Mouse (Mus musculus): ENCODE data around the gene Mtmr12. TPM values are rescaled to one million over a fixed set of nuclear protein-coding genes. Genes with fewer than 3 reads are reported as not detected.

Gene Mtmr12
- polyA plus RNA-seq, 1 experiment from 2014 or later = 20.7 TPM

- Histone ChIP-seq H3K27ac (no peak overlapping the region), H3K27me3 (no peaks in the 10 kb centered on the region), H3K36me3 (peaks cover 77% of the 10 kb centered on the region), H3K4me1 (replicated peaks) (peaks cover 9% of the 10 kb centered on the region; the same call in 1 of the 2 replicates), H3K9ac (replicated peaks) (no peak overlapping the region), H3K9me3 (no peaks in the 10 kb centered on the region), H3K4me3 (replicated peaks) (no peak overlapping the region), H3K4me2 (no peak overlapping the region)
- WGBS = 88% methylated on average over 4 of the region's 4 CpGs
- no peak for ATAC-seq (ENCODE audit: insufficient number of reproducible peaks, insufficient read depth, low FRiP score, low TSS enrichment, low read depth)
Observed at GRCm38 (mm10) chr15:12237539-12237938, 32.7 kb downstream of the Mtmr12 start.

GRCm38 (mm10) chr15:12238337-12238736 is 33.5 kb downstream of the Mtmr12 start:
- 0 out of 2 replicates have a peak, but pooled peaks cover 3% of the 10 kb centered on the region for H3K4me1 ChIP-seq (replicated peaks)
- H3K9ac ChIP-seq (replicated peaks) = no peak overlapping the region
- H3K4me3 ChIP-seq (replicated peaks) = no peak overlapping the region
- H3K27me3 ChIP-seq = no peaks in the 10 kb centered on the region
- no peak for ATAC-seq (ENCODE audit: insufficient number of reproducible peaks, insufficient read depth, low FRiP score, low TSS enrichment, low read depth)
- H3K4me2 ChIP-seq = no peak overlapping the region
- H3K27ac ChIP-seq = no peak overlapping the region
- no peaks in the 10 kb centered on the region for H3K9me3 ChIP-seq
- H3K36me3 ChIP-seq = peaks cover 77% of the 10 kb centered on the region
- 86% methylated on average over 6 of the region's 6 CpGs for WGBS

- Histone ChIP-seq H3K27me3 (no peaks in the 10 kb centered on the region), H3K4me2 (no peak overlapping the region), H3K4me1 (replicated peaks) (no peaks in the 10 kb centered on the region), H3K36me3 (peaks cover 80% of the 10 kb centered on the region), H3K4me3 (replicated peaks) (no peak overlapping the region), H3K9me3 (no peaks in the 10 kb centered on the region), H3K27ac (no peak overlapping the region), H3K9ac (replicated peaks) (no peak overlapping the region)
- 91% methylated on average over 3 of the region's 3 CpGs for WGBS
- no peak for ATAC-seq (ENCODE audit: insufficient number of reproducible peaks, insufficient read depth, low FRiP score, low TSS enrichment, low read depth)
Observed at GRCm38 (mm10) chr15:12240705-12241328, 36.0 kb downstream of the Mtmr12 start.

GRCm38 (mm10) chr15:12243792-12244191 is 39.0 kb downstream of the Mtmr12 start:
- H3K4me1 ChIP-seq (replicated peaks) = no peaks in the 10 kb centered on the region
- no peak overlapping the region for H3K27ac ChIP-seq
- no peak overlapping the region for H3K4me3 ChIP-seq (replicated peaks)
- peaks cover 68% of the 10 kb centered on the region for H3K36me3 ChIP-seq
- no peak overlapping the region for H3K9ac ChIP-seq (replicated peaks)
- H3K27me3 ChIP-seq = no peaks in the 10 kb centered on the region
- H3K4me2 ChIP-seq = no peak overlapping the region
- no peaks in the 10 kb centered on the region for H3K9me3 ChIP-seq
- ATAC-seq (ENCODE audit: insufficient number of reproducible peaks, insufficient read depth, low FRiP score, low TSS enrichment, low read depth) = no peak
- 76% methylated on average over 3 of the region's 3 CpGs for WGBS

GRCm38 (mm10) chr15:12245580-12246359 is 40.9 kb downstream of the Mtmr12 start:
- Histone ChIP-seq H3K36me3 (peaks cover 57% of the 10 kb centered on the region), H3K9me3 (no peaks in the 10 kb centered on the region), H3K4me1 (replicated peaks) (no peaks in the 10 kb centered on the region), H3K27me3 (no peaks in the 10 kb centered on the region), H3K9ac (replicated peaks) (no peak overlapping the region), H3K4me2 (no peak overlapping the region), H3K27ac (no peak overlapping the region), H3K4me3 (replicated peaks) (no peak overlapping the region)
- no peak for ATAC-seq (ENCODE audit: insufficient number of reproducible peaks, insufficient read depth, low FRiP score, low TSS enrichment, low read depth)
- 77% methylated on average over 6 of the region's 6 CpGs for WGBS

- H3K4me1 ChIP-seq (replicated peaks) = no peaks in the 10 kb centered on the region
- H3K4me2 ChIP-seq = no peak overlapping the region
- H3K4me3 ChIP-seq (replicated peaks) = no peak overlapping the region
- no peak overlapping the region for H3K9ac ChIP-seq (replicated peaks)
- H3K27me3 ChIP-seq = no peaks in the 10 kb centered on the region
- no peaks in the 10 kb centered on the region for H3K9me3 ChIP-seq
- H3K27ac ChIP-seq = no peak overlapping the region
- 76% methylated on average over 11 of the region's 11 CpGs for WGBS
- ATAC-seq (ENCODE audit: insufficient number of reproducible peaks, insufficient read depth, low FRiP score, low TSS enrichment, low read depth) = no peak
- H3K36me3 ChIP-seq = peaks cover 65% of the 10 kb centered on the region
Observed at GRCm38 (mm10) chr15:12246360-12247158, 41.7 kb downstream of the Mtmr12 start.

- H3K27ac ChIP-seq = no peak overlapping the region
- no peak overlapping the region for H3K4me3 ChIP-seq (replicated peaks)
- H3K4me1 ChIP-seq (replicated peaks) = no peaks in the 10 kb centered on the region
- ATAC-seq (ENCODE audit: insufficient number of reproducible peaks, insufficient read depth, low FRiP score, low TSS enrichment, low read depth) = no peak
- WGBS = 80% methylated on average over 4 of the region's 4 CpGs
- H3K9ac ChIP-seq (replicated peaks) = no peak overlapping the region
- H3K9me3 ChIP-seq = no peaks in the 10 kb centered on the region
- H3K4me2 ChIP-seq = no peak overlapping the region
- H3K27me3 ChIP-seq = no peaks in the 10 kb centered on the region
- H3K36me3 ChIP-seq = peaks cover 71% of the 10 kb centered on the region
Observed at GRCm38 (mm10) chr15:12247159-12247603, 42.4 kb downstream of the Mtmr12 start.

GRCm38 (mm10) chr15:12248279-12248678 is 43.5 kb downstream of the Mtmr12 start:
- 63% methylated on average over 4 of the region's 4 CpGs for WGBS

GRCm38 (mm10) chr15:12250350-12250749 is 45.5 kb downstream of the Mtmr12 start:
- no peak overlapping the region for H3K4me3 ChIP-seq (replicated peaks)
- no peak overlapping the region for H3K4me2 ChIP-seq
- H3K9ac ChIP-seq (replicated peaks) = no peak overlapping the region
- WGBS = 76% methylated on average over 5 of the region's 5 CpGs
- no peak overlapping the region for H3K27ac ChIP-seq
- H3K4me1 ChIP-seq (replicated peaks) = no peaks in the 10 kb centered on the region
- peaks cover 64% of the 10 kb centered on the region for H3K36me3 ChIP-seq
- ATAC-seq (ENCODE audit: insufficient number of reproducible peaks, insufficient read depth, low FRiP score, low TSS enrichment, low read depth) = no peak
- no peaks in the 10 kb centered on the region for H3K9me3 ChIP-seq
- H3K27me3 ChIP-seq = no peaks in the 10 kb centered on the region

More at GRCm38 (mm10) chr15:12248279-12248678, 43.5 kb downstream of the Mtmr12 start:
- Histone ChIP-seq H3K27me3 (no peaks in the 10 kb centered on the region), H3K9ac (replicated peaks) (no peak overlapping the region), H3K9me3 (no peaks in the 10 kb centered on the region), H3K4me3 (replicated peaks) (no peak overlapping the region), H3K4me1 (replicated peaks) (no peaks in the 10 kb centered on the region), H3K27ac (no peak overlapping the region), H3K4me2 (no peak overlapping the region), H3K36me3 (peaks cover 69% of the 10 kb centered on the region)
- no peak for ATAC-seq (ENCODE audit: insufficient number of reproducible peaks, insufficient read depth, low FRiP score, low TSS enrichment, low read depth)

- H3K9ac ChIP-seq (replicated peaks) = no peak overlapping the region
- H3K27me3 ChIP-seq = no peaks in the 10 kb centered on the region
- no peak overlapping the region for H3K4me3 ChIP-seq (replicated peaks)
- H3K36me3 ChIP-seq = peaks cover 56% of the 10 kb centered on the region
- 88% methylated on average over 15 of the region's 15 CpGs for WGBS
- ATAC-seq (ENCODE audit: insufficient number of reproducible peaks, insufficient read depth, low FRiP score, low TSS enrichment, low read depth) = no peak
- H3K27ac ChIP-seq = no peak overlapping the region
- no peaks in the 10 kb centered on the region for H3K9me3 ChIP-seq
- no peaks in the 10 kb centered on the region for H3K4me1 ChIP-seq (replicated peaks)
- no peak overlapping the region for H3K4me2 ChIP-seq
Observed at GRCm38 (mm10) chr15:12251416-12252140, 46.8 kb downstream of the Mtmr12 start.

GRCm38 (mm10) chr15:12252141-12252489 is 47.3 kb downstream of the Mtmr12 start:
- ATAC-seq (ENCODE audit: insufficient number of reproducible peaks, insufficient read depth, low FRiP score, low TSS enrichment, low read depth) = no peak
- H3K4me1 ChIP-seq (replicated peaks) = no peaks in the 10 kb centered on the region
- H3K4me2 ChIP-seq = no peak overlapping the region
- H3K36me3 ChIP-seq = peaks cover 52% of the 10 kb centered on the region
- H3K4me3 ChIP-seq (replicated peaks) = no peak overlapping the region
- H3K9ac ChIP-seq (replicated peaks) = no peak overlapping the region
- H3K27ac ChIP-seq = no peak overlapping the region
- no peaks in the 10 kb centered on the region for H3K27me3 ChIP-seq
- no peaks in the 10 kb centered on the region for H3K9me3 ChIP-seq
- WGBS = 97% methylated on average over 2 of the region's 2 CpGs

All from limb, embryonic 12.5 days (tissue).